Mouse (Mus musculus) v-Abl transformed pro-B cells (cell line): Measurements from ENCODE around the gene Gm12166.

ENCODE experiments used
- in situ Hi-C, 2 experiments: fragments of 400-800 bp; cut with MboI; formaldehyde crosslinking; loops; one replicate each; pipeline ENCODE4 v1.15.1; 2025; ENCODE audit not compliant: unreplicated experiment in 2 of 2

Gm12166 gene

GRCm38 (mm10) chr11:46056770-46057411 lies 4.8 kb upstream of the Gm12166 start:
- in situ Hi-C loops, result loop anchor here in 1 of 2 experiments (5.0 kb wide), 1 partner anchor 70 kb away; no protein-coding TSS in a partner anchor

GRCm38 (mm10) chr11:46055896-46056769 lies 4.0 kb upstream of the Gm12166 start, which contains the start of gene Adam19:
Adam19 (plus strand) TSS chr11:46055992.
- in situ Hi-C loops, result loop anchor here in 1 of 2 experiments (5.0 kb wide), 1 partner anchor 71 kb away; no protein-coding TSS in a partner anchor

- in situ Hi-C loops, result loop anchor here (5.0 kb wide), 1 partner anchor 72 kb away; no protein-coding TSS in a partner anchor
These were observed 3.1 kb upstream of the Gm12166 start for GRCm38 (mm10) chr11:46054911-46055895.

DNA sequence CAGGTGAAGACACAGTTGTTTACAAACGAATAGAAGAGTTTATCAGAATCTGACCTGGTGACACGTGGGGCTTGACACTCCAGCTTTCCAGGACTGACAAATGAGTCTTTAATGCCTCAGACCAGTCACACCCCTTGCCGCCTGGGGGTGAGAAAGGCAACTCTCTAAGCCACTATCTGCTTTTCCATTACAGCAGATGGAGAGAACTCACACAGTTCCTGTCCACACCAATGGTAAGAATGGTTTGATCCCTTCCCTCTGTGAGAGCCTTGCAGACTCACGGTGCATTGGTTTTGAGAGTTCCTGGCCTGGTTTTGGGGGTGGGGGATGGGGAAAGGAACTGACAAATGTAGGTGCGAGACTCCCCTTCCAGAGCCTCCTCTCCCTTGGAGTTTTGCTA lies 2.2 kb upstream of the Gm12166 start:
- in situ Hi-C loops, result loop anchor here in 1 of 2 experiments (5.0 kb wide), 1 partner anchor 73 kb away; no protein-coding TSS in a partner anchor

- in situ Hi-C loops, result loop anchor here in 1 of 2 experiments (5.0 kb wide), 1 partner anchor 74 kb away; no protein-coding TSS in a partner anchor
These were observed 1.3 kb upstream of the Gm12166 start for GRCm38 (mm10) chr11:46053457-46053856.

DNA sequence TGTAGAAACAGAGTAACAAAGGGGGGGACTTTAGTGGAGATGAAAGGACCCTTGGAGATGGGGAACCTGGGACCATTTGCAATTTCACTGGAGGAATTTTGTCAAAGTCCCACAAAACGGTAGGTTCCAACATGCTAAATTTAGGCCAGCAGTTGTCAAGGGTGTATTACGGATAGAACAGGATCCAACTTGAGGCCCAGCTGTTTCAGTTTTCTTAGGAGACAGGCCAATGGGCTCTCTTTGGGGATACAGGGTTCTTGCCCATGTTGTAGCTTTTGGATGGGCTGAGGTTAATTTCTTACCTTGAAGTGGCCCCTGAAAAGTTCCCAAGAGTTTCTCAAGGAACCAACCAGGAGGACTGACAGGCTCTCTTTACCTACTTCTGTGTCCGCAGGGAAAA lies 4.9 kb downstream of the Gm12166 start:
- in situ Hi-C loops, result loop anchor here (25.0 kb wide), 2 partner anchors 165 to 590 kb away; partner anchors contain the start of gene Dppa1 (in 1 of the 2)

- in situ Hi-C loops, result loop anchor here (25.0 kb wide), 2 partner anchors 168 to 593 kb away; partner anchors contain the start of gene Dppa1 (in 1 of the 2)
These were observed 7.3 kb downstream of the Gm12166 start for GRCm38 (mm10) chr11:46044781-46045180.

- in situ Hi-C loops, result loop anchor here (25.0 kb wide), 2 partner anchors 171 to 596 kb away; partner anchors contain the start of gene Dppa1 (in 1 of the 2)
These were observed 10.4 kb downstream of the Gm12166 start for GRCm38 (mm10) chr11:46041607-46042267.

DNA sequence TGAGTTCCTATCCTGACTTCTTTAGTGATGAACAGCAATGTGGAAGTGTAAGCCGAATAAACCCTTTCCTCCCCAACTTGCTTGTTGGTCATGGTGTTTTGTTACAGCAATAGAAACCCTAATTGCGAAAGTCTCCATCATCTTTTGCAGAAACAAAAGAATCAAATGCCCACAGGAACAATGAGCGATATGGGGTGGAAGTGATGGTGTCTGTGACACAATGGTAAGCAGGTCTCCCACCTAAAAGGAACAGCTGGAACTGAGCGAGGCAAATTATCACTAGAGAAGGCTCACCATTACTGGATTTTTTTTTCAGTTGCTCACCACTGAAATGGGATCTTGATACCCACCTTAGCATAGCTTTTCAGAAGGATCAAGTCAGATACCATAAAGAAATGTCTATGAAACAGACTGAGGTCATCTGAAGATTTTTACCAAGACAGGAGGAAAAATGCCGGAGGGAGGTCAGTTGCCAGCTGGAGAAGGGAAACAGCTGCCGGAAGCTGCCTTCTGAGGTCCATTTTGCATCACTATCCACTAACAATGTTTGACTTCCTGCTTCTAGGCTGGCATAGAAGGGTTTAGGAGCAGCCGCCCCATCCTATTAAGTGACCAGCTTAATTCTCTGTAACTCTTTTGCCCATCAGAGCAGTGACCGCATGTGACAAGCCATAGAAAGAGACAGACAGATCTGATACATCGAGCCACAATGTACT lies 11.1 kb downstream of the Gm12166 start:
- in situ Hi-C loops, result loop anchor here (25.0 kb wide), 2 partner anchors 171 to 596 kb away; partner anchors contain the start of gene Dppa1 (in 1 of the 2)

DNA sequence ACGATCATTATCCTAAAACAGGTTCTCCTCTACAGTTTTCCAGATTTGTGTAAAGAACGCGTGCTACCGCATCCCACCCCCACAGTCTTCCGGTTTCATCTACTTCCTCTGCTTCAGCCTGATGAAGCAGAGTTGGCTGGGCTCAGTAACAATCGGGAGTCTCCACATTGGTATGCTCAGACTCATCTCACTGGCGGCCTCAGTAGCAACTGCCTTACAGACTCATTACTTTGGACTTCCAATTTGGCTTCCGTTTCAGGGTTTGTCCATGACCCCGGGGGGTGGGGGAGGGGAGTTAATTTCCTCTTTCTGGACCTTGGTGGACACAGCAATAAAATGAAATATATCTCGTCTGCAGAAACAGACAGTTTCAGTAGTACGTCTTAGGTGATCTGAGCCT lies 12.8 kb downstream of the Gm12166 start:
- in situ Hi-C loops, result loop anchor here (25.0 kb wide), 2 partner anchors 173 to 598 kb away; partner anchors contain the start of gene Dppa1 (in 1 of the 2)

DNA sequence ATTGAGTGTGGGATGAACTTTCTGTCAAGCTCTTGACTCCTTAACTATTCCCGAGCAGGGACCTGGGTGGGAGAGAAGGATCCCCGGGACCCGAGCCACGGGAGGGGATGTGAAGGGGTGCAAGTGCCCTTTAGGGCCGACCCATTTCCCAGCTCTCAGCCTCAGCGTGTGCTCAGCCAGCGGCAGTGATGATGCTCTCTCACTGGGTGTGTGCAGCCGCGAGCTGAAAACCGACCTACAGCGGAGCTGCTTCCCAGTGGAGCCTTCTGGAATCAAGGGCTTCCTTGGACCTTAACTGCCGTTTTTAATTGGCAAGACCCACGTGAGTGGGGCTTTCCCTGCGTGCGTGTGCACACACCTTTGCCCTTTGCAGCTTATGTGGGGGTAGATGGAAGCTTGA lies 13.2 kb downstream of the Gm12166 start:
- in situ Hi-C loops, result loop anchor here (25.0 kb wide), 2 partner anchors 173 to 598 kb away; partner anchors contain the start of gene Dppa1 (in 1 of the 2)

- in situ Hi-C loops, result loop anchor here (25.0 kb wide), 2 partner anchors 176 to 601 kb away; partner anchors contain the start of gene Dppa1 (in 1 of the 2)
These were observed 15.7 kb downstream of the Gm12166 start for GRCm38 (mm10) chr11:46036374-46036773.

DNA sequence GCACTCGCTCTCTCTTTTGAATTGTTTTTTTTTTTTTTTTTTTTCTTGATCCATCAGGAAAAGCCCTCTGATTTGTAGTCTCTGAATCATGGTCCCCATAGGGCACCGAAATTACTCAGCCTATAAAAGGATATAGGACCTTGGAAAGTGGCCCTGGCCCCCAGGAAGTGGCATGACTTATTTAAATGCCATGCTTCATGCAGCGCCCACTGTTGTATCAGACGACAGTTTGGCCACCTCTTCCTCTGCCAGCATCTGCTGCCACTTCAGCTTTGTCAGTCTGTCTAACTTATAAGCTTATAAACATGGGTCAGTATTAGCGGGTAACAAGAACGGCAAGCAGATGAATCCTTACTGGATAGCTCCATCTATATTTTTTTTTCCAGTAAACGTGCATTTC lies 19.2 kb downstream of the Gm12166 start:
- in situ Hi-C loops, result loop anchor here (5.0 to 25.0 kb wide), 3 partner anchors 179 to 604 kb away; partner anchors contain the start of gene Dppa1 (in 1 of the 2)

GRCm38 (mm10) chr11:46031470-46031869 lies 20.7 kb downstream of the Gm12166 start:
- in situ Hi-C loops, result loop anchor here (5.0 to 25.0 kb wide), 3 partner anchors 181 to 606 kb away; partner anchors contain the start of gene Dppa1 (in 1 of the 2)

- in situ Hi-C loops, result loop anchor here (5.0 to 25.0 kb wide), 3 partner anchors 182 to 607 kb away; partner anchors contain the start of gene Dppa1 (in 1 of the 2)
These were observed 22.1 kb downstream of the Gm12166 start for GRCm38 (mm10) chr11:46030026-46030425.

DNA sequence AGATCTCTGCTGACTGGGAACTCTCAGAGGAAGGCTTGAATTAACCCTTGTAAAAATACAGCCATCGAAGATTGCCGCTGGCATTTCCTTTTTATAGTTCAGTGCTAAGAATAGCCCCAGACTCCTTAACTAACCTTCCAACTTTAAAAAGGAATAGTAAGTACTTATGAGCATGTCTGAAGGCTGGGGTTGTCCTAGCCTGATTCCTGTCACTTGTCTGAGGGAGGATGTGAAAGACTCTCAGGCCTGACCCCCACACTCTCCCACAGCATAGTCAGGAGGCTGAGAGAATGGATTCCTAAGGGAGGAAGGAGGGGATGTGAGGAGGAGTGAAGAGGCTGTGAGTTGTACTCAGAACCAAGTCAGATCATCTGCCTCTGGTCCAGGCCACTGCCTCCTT lies 22.6 kb downstream of the Gm12166 start:
- in situ Hi-C loops, result loop anchor here (25.0 kb wide), 2 partner anchors 183 to 608 kb away; partner anchors contain the start of gene Dppa1 (in 1 of the 2)

DNA sequence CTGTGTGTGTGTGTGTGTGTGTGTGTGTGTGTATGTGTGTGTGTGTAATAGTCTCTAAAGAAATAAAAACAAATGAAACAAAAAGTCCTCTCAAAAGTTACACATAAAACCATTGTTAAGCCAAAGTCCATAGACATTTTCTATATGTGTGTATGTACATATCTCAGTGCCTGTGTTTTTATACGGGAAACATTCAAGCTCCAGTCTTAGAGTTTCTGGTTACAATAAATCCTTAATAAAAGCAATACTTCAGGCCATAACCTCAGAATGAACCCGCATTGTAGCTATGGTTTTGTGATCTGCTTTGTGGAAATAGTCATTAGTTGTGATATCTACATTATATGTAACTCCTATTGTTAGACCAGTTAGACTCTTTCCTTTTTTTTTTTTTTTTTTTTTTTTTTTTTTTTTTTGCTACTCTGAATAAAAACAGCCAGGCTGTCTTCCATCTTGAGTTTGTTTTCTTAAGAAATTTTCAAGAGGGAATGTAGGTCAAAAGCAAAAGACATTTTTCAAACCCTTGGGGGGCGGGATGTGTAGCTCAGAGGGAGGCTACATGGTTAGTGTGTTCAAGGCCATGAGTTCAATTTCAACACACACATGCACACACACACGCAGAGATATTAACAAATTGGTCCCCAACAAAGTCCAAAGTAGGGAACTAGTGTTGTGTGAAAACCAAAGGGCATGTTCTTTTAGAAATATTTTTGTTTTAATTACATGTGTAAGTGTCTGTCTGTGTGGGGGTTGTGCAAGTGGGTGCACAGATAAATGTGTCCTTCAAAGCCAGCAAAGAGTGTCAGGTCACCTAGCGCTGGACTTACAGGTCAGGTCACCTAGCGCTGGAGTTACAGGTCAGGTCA lies 23.9 kb downstream of the Gm12166 start:
- in situ Hi-C loops, result loop anchor here (25.0 kb wide), 2 partner anchors 184 to 609 kb away; partner anchors contain the start of gene Dppa1 (in 1 of the 2)
